Mouse (Mus musculus) monocyte, adult 5-6 weeks (primary cell): ENCODE measurements around the gene Snx10. TPM values are rescaled to one million over a fixed set of nuclear protein-coding genes. Genes with fewer than 3 reads are reported as not detected.

Experiments
- ATAC-seq: fragments of 153-309, 156-312 bp; replicated peaks from 2 replicates; pipeline ENCODE4 v1.8.0; 2017; ENCODE audit warnings: mild to moderate bottlenecking; ENCODE audit not compliant: low TSS enrichment, insufficient number of reproducible peaks, severe bottlenecking, poor library complexity, low FRiP score
- total RNA-seq: library from RNA; stranded (forward); fragments of 200-1000, 200-491, 200-594 nt; gene quantifications from 3 replicates; pipeline ENCODE4 v1.2.3, GENCODE M21; 2017

Gene Snx10
- total RNA-seq, 1 experiment from 2014 or later: 97.3 TPM

GRCm38 (mm10) chr6:51524321-51524931 is 725 bp downstream of the Snx10 start:
- ATAC-seq: peak; percentile 41; the same call in 1 of the 2 replicates

GRCm38 (mm10) chr6:51525001-51525400 is 1.3 kb downstream of the Snx10 start:
- ATAC-seq: peak; percentile 60

GRCm38 (mm10) chr6:51529457-51529856 is 5.8 kb downstream of the Snx10 start:
- ATAC-seq: no peak

- ATAC-seq: peak; percentile 89
Measured at GRCm38 (mm10) chr6:51533467-51534200, 9.9 kb downstream of the Snx10 start.

GRCm38 (mm10) chr6:51535571-51535970 is 11.9 kb downstream of the Snx10 start:
- ATAC-seq: no peak

GRCm38 (mm10) chr6:51540525-51540924 is 16.8 kb downstream of the Snx10 start:
- no peak for ATAC-seq

GRCm38 (mm10) chr6:51541422-51541821 is 17.7 kb downstream of the Snx10 start:
- ATAC-seq: no peak

GRCm38 (mm10) chr6:51542147-51542546 is 18.4 kb downstream of the Snx10 start:
- ATAC-seq: no peak

- ATAC-seq: no peak
Measured at GRCm38 (mm10) chr6:51543639-51544117, 20.0 kb downstream of the Snx10 start.

GRCm38 (mm10) chr6:51544118-51544681 is 20.5 kb downstream of the Snx10 start:
- ATAC-seq: peak; percentile 78

GRCm38 (mm10) chr6:51545219-51545859 is 21.6 kb downstream of the Snx10 start:
- peak; percentile 65 for ATAC-seq

- ATAC-seq: no peak
Measured at GRCm38 (mm10) chr6:51546085-51546484, 22.4 kb downstream of the Snx10 start.

- no peak for ATAC-seq
Measured at GRCm38 (mm10) chr6:51548757-51549156, 25.1 kb downstream of the Snx10 start.

- ATAC-seq: 0 out of 2 replicates have a peak, but pooled peaks have one; percentile 21
Measured at GRCm38 (mm10) chr6:51551267-51551802, 27.6 kb downstream of the Snx10 start.

- ATAC-seq: peak; percentile 49; the same call in 1 of the 2 replicates
Measured at GRCm38 (mm10) chr6:51556562-51556961, 32.9 kb downstream of the Snx10 start.

GRCm38 (mm10) chr6:51558311-51558710 is 34.6 kb downstream of the Snx10 start:
- ATAC-seq: peak; percentile 78

- ATAC-seq: no peak
Measured at GRCm38 (mm10) chr6:51566771-51567680, 43.3 kb downstream of the Snx10 start.

- no peak for ATAC-seq
Measured at GRCm38 (mm10) chr6:51569086-51569485, 45.4 kb downstream of the Snx10 start.
